Mouse (Mus musculus) testis, adult 2 months (tissue): ENCODE results near the gene Tspan7.

Experiments
- CTCF ChIP-seq: fragments of 200-500 bp; IDR thresholded peaks from 2 replicates; pipeline ENCODE4 v1.5.1; 2012; ENCODE audit warnings: low read depth, mild to moderate bottlenecking, inconsistent platforms, low read length, moderate library complexity; ENCODE audit not compliant: control insufficient read depth, insufficient read depth, insufficient replicate concordance
- POLR2A ChIP-seq: fragments of 200-500 bp; IDR thresholded peaks from 2 replicates; pipeline ENCODE4 v1.6.1; 2012; ENCODE audit warnings: low read depth, mild to moderate bottlenecking, inconsistent platforms, low read length, moderate library complexity; ENCODE audit not compliant: control insufficient read depth

- TF ChIP-seq CTCF: no peak
- TF ChIP-seq POLR2A: no peak
Observed at GRCm38 (mm10) chrX:10577356-10577755, 92.4 kb downstream of the Tspan7 start.
